Mouse (Mus musculus) lung, embryonic 16.5 days (tissue): Measurements from ENCODE around the gene Dnmbp. TPM values are rescaled to one million over a fixed set of nuclear protein-coding genes. Genes with fewer than 3 reads are reported as not detected.

Experiments
- ATAC-seq: fragments of 200-750 bp; cut with Nextera tagmentation; 2 replicates; pipeline ENCODE4 v1.8.0; 2017; ENCODE audit warnings: low read depth, mild to moderate bottlenecking, moderate library complexity
- H3K27ac ChIP-seq: fragments of 300-500 bp; sonication (generic); 2 replicates; pipeline ENCODE4 v1.5.1; 2014; ENCODE audit warnings: mild to moderate bottlenecking, control low read depth, low read length
- H3K27me3 ChIP-seq: fragments of 300-500 bp; sonication (generic); 2 replicates; pipeline ENCODE4 v1.6.1; 2014; ENCODE audit warnings: low read depth, low read length, mixed read lengths; ENCODE audit not compliant: control insufficient read depth, insufficient read depth
- H3K36me3 ChIP-seq: fragments of 300-500 bp; sonication (generic); 2 replicates; pipeline ENCODE4 v1.6.1; 2014; ENCODE audit warnings: low read length; ENCODE audit not compliant: control insufficient read depth, insufficient read depth
- H3K4me1 ChIP-seq: fragments of 300-500 bp; sonication (generic); replicated peaks from 2 replicates; pipeline ENCODE4 v1.6.1; 2014; ENCODE audit warnings: low read length, mixed read lengths; ENCODE audit not compliant: control insufficient read depth, insufficient read depth
- H3K4me2 ChIP-seq: fragments of 300-500 bp; sonication (generic); 2 replicates; pipeline ENCODE4 v1.6.1; 2014; ENCODE audit warnings: low read depth, low read length, control low read depth
- H3K4me3 ChIP-seq: fragments of 300-500 bp; sonication (generic); 2 replicates; pipeline ENCODE4 v1.5.1; 2014; ENCODE audit warnings: mild to moderate bottlenecking, low read length, control low read depth
- H3K9ac ChIP-seq: fragments of 300-500 bp; sonication (generic); 2 replicates; pipeline ENCODE4 v1.6.1; 2014; ENCODE audit warnings: low read length, control low read depth
- H3K9me3 ChIP-seq: fragments of 300-500 bp; sonication (generic); 2 replicates; pipeline ENCODE4 v1.6.1; 2016; ENCODE audit warnings: low read length; ENCODE audit not compliant: control insufficient read depth
- WGBS: fragments of 180-500 bp; shearing (Covaris S2); extraction: QIAGEN DNeasy Blood & Tissue Kit; methylation state at CpG from one replicate; pipeline ENCODE4 v1.1.7; 2014; 5-methylcytosine and 5-hydroxymethylcytosine counted together
- polyA plus RNA-seq: library from polyadenylated mRNA; unstranded; fragments of >200 nt; fragmentation: Nextera tagmentation; extraction: Ambion mirVana; gene quantifications from 2 replicates; pipeline ENCODE4 v1.2.1, GENCODE M21; 2015

Dnmbp gene
- polyA plus RNA-seq, 1 experiment from 2014 or later: 22.1 TPM

DNA sequence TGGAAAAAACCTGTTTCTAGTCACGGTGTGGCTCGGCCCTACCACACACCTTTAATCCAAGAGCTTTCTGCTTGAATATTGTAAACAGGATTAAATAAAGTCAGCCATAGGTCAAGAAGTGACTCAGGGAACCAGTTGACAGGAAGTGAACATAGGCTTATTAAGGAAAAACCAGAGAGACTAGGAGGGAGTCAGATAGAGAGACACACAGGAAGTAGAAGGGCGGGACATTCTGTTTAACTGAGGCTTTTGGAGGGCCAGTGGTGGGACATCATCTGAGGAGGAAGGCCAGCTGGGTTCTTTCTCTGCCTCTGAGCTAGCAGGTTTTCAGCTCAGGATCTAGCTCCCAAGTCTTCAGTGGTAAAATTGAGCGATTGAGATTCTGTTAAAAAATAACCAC lies 20.1 kb downstream of the Dnmbp start:
- H3K9me3 ChIP-seq: no peaks in the 10 kb centered on the region
- H3K4me3 ChIP-seq: no peak overlapping the region
- WGBS: 68% methylated on average over 4 of the region's 4 CpGs
- H3K9ac ChIP-seq: no peak overlapping the region
- H3K27ac ChIP-seq: no peak overlapping the region
- ATAC-seq: no peak
- no peaks in the 10 kb centered on the region for H3K27me3 ChIP-seq
- H3K36me3 ChIP-seq: peaks cover 3% of the 10 kb centered on the region; the same call in 1 of the 2 replicates
- no peak overlapping the region for H3K4me2 ChIP-seq
- peaks cover 21% of the 10 kb centered on the region for H3K4me1 ChIP-seq

DNA sequence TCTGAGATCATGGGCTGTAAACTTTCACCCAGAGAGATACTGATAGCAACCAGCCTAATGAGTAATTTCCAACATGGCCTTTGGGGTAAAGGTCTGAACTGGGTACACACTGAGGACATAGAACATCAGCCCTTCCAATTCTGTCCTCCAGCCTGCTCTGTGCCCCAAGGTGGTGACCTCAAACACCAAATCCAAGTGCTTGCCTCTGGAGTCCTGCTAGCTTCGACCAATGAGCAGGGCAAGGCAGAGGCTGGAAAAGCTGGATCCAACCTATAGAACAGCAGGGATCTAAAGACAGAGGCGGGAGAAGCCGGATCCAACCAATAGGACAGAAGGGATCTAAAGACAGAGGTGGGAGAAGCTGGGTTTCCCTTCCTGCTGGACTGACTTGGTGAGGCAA lies 21.2 kb downstream of the Dnmbp start:
- Histone ChIP-seq H3K36me3 (peaks cover 3% of the 10 kb centered on the region; the same call in 1 of the 2 replicates), H3K4me2 (no peak overlapping the region)
- WGBS: 85% methylated on average over 3 of the region's 3 CpGs

DNA sequence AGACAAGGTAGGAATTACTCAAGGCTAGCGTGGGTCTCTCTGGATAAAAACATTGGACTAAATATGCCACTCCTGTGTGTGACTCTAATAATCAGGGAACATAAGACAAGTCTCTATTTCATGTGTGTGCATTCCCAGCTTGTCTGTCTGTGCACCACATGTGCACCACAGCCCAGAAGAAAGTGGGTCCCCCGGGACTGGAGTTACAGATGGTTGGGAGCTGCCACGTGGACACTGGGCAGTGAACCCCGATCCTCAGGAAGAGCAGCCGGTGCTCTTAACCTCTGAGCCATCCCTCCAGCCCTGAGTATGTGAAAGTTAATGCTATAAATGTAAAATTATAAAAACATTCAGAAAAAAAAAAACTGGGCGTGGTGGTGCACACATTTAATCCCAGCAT lies 22.2 kb downstream of the Dnmbp start:
- no peak overlapping the region for H3K27ac ChIP-seq
- 80% methylated on average over 6 of the region's 6 CpGs for WGBS
- peaks cover 21% of the 10 kb centered on the region for H3K4me1 ChIP-seq
- H3K4me2 ChIP-seq: no peak overlapping the region
- H3K9ac ChIP-seq: no peak overlapping the region
- no peak overlapping the region for H3K4me3 ChIP-seq
- no peaks in the 10 kb centered on the region for H3K27me3 ChIP-seq
- H3K9me3 ChIP-seq: no peaks in the 10 kb centered on the region
- ATAC-seq: no peak
- no peaks in the 10 kb centered on the region for H3K36me3 ChIP-seq

More for the DNA sequence above, 21.2 kb downstream of the Dnmbp start:
- Histone ChIP-seq H3K27ac (no peak overlapping the region), H3K9ac (no peak overlapping the region), H3K27me3 (no peaks in the 10 kb centered on the region), H3K4me3 (no peak overlapping the region), H3K4me1 (peaks cover 21% of the 10 kb centered on the region), H3K9me3 (no peaks in the 10 kb centered on the region)
- no peak for ATAC-seq

DNA sequence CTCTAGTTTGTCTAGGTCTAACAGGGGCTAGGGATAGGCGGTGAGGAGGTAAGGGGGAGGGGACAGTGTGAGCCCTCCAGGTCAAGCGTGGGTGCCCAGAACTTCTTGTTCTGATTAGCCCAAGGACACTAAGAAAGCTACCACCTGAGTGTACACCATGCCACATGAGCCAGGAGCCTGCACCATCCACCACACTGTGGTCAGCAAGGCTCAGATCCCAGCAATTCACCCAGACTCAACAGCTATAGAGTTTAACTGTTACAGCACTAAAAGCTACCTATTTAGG lies 22.6 kb downstream of the Dnmbp start:
- Histone ChIP-seq H3K4me2 (peak overlapping the region; percentile 48), H3K27ac (no peak overlapping the region), H3K4me3 (peak overlapping the region; percentile 18), H3K36me3 (no peaks in the 10 kb centered on the region), H3K9ac (no peak overlapping the region), H3K27me3 (no peaks in the 10 kb centered on the region), H3K4me1 (peaks cover 21% of the 10 kb centered on the region), H3K9me3 (no peaks in the 10 kb centered on the region)
- 57% methylated on average over 2 of the region's 2 CpGs for WGBS
- no peak for ATAC-seq

DNA sequence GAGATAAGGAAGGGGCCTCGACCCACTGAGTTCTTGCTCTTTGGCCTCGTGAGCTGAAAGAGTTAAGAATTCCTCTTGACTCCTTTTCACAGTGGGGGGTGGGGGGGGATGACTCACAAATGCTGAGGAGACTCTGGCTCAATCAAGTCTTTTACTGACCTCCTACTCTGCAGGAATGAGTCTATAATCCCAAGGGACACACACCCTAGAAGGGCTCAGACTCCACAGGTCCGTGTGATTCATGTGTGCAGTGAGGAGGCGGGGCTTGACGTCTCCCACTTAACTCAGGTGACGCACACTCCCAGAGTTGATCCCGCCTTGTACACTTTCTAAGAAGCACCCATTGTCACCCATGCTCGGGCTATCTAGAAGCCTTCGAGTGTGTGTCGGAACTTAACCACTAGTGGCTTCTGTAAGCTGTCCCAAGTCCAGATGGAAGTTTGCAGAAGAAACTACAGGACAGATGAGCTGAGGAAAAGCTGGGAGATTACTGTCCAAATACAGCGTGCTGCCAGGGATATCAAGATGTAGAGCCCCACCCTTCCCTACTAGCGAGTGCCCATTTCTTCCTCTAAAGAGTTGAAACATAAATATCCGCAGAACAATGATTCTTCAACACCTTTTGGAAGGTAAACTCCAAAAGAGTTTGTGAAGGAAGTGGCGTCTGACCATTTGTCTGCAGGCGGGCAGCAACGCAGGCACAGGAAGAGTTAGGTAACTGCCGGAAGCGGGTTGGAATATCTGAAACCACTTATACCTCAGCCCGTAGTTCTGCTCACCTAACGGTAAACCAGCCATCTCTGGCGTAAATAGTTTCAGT lies 23.2 kb downstream of the Dnmbp start:
- peaks cover 21% of the 10 kb centered on the region for H3K4me1 ChIP-seq
- H3K9ac ChIP-seq: no peak overlapping the region
- H3K27ac ChIP-seq: no peak overlapping the region

DNA sequence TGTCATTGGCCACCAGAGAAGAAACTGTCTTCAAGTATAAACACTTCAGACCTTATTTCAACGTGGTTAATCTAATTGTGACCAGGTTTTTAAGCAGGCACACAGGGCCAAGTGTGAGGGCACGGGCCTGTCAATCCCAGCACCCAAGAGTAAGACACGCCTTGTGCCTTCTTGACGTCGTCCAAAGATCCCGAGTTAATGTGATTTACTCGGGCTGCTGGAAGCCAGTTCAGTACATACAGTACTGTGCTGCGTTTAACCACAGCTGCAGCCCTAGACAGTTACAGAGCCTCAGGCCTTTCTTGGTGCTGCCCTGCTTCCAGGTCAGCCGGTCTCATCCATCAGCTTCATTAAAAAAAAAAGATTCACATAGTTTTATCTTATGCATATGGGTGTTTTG lies 24.6 kb downstream of the Dnmbp start:
- Histone ChIP-seq H3K36me3 (no peaks in the 10 kb centered on the region; the same call in 1 of the 2 replicates), H3K4me2 (no peak overlapping the region), H3K4me3 (no peak overlapping the region), H3K9me3 (no peaks in the 10 kb centered on the region), H3K4me1 (peaks cover 15% of the 10 kb centered on the region), H3K9ac (no peak overlapping the region), H3K27ac (no peak overlapping the region), H3K27me3 (no peaks in the 10 kb centered on the region)
- ATAC-seq: no peak
- WGBS: 66% methylated on average over 9 of the region's 9 CpGs

More for the DNA sequence above, 23.2 kb downstream of the Dnmbp start:
- Histone ChIP-seq H3K36me3 (no peaks in the 10 kb centered on the region), H3K9me3 (no peaks in the 10 kb centered on the region), H3K27me3 (no peaks in the 10 kb centered on the region), H3K4me3 (peak overlapping the region; percentile 18), H3K4me2 (peak overlapping the region; percentile 48)
- 32% methylated on average over 21 of the region's 21 CpGs for WGBS
- peak; percentile 81 for ATAC-seq

DNA sequence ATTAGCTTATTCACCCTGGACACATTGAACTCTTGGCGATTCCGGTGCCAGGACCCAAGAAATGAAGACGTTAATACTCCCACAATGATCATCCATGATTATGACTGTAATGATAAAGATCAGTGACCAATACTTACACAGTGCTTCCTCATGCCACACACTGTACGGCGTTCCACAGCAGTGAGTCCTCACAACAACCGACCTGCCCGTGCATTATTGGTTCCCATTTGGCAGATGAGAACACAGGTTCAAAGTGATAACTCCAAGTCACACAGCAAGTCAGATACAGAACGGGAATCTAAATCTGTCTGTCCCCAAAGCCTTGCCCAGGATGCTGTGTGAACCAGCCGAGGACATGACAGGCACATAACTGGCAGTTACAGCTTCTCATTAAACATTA lies 25.0 kb downstream of the Dnmbp start:
- no peaks in the 10 kb centered on the region for H3K9me3 ChIP-seq
- H3K36me3 ChIP-seq: no peaks in the 10 kb centered on the region; the same call in 1 of the 2 replicates
- no peak overlapping the region for H3K27ac ChIP-seq
- H3K4me2 ChIP-seq: no peak overlapping the region
- no peak overlapping the region for H3K4me3 ChIP-seq
- ATAC-seq: no peak
- H3K9ac ChIP-seq: no peak overlapping the region
- H3K27me3 ChIP-seq: no peaks in the 10 kb centered on the region
- 86% methylated on average over 9 of the region's 9 CpGs for WGBS
- H3K4me1 ChIP-seq: peaks cover 13% of the 10 kb centered on the region

DNA sequence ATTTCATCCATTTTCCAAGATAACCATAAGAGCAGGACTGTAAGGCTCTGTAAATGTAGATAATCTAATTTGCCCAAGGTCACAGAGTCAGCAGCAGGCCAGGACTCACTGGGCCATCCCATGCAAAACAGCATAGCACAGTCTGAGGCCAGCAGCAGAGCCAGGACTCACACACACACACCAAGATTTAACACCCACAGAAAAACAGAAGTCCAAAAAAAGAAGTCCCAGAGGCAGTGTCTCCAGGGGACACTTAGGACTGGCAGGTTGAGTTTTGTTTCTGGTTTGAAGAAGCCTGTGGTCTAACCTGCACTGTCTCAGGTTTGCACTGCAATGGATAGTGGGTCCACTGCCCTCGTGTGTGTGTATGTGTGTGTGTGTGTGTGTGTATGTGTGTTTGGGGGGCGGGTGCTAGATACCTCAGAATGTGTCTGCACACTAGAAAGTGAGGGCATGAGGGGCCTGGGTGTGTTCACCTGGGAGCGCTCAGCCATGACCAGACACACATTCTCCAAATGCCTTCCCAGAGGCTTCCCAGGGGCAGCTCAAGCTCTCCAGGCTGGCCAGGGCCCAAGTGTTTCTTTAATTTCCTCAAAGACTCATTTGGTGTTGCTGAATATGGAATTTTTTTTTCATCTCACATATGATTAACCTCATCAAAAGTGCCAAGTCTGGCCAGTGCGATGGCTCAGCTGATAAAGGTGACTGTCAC lies 27.1 kb downstream of the Dnmbp start:
- no peak for ATAC-seq

DNA sequence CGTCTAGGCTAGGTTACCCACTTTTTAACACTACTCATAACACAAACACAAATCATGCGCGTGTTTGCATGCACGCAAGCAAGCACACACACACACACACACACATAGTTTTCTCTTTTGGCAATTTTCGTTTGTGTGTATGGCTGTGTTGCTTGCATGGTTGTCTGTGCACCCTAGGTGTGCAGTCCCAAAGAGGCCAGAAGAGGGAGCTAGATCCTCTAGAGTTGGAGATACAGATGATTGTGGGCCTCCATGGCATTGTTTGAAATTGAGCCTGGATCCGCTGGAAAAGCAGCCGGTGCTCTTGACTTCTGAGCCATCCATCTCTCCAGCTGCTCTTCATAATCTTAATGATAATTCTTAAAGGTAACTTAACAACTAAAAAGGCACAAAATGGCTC lies 33.5 kb downstream of the Dnmbp start:
- Histone ChIP-seq H3K4me1 (0 out of 2 replicates have a peak, but pooled peaks cover 3% of the 10 kb centered on the region), H3K4me3 (no peak overlapping the region), H3K4me2 (no peak overlapping the region), H3K27me3 (no peaks in the 10 kb centered on the region), H3K27ac (no peak overlapping the region), H3K9me3 (no peaks in the 10 kb centered on the region; the same call in 1 of the 2 replicates), H3K9ac (no peak overlapping the region), H3K36me3 (peaks cover 18% of the 10 kb centered on the region)
- ATAC-seq: no peak
- 87% methylated on average over 7 of the region's 7 CpGs for WGBS

More for the DNA sequence above, 27.1 kb downstream of the Dnmbp start:
- H3K36me3 ChIP-seq: peaks cover 4% of the 10 kb centered on the region; the same call in 1 of the 2 replicates
- no peak overlapping the region for H3K9ac ChIP-seq
- H3K4me2 ChIP-seq: no peak overlapping the region
- no peaks in the 10 kb centered on the region for H3K27me3 ChIP-seq
- H3K9me3 ChIP-seq: no peaks in the 10 kb centered on the region
- H3K27ac ChIP-seq: no peak overlapping the region
- H3K4me3 ChIP-seq: no peak overlapping the region
- 73% methylated on average over 4 of the region's 4 CpGs for WGBS
- peaks cover 13% of the 10 kb centered on the region for H3K4me1 ChIP-seq
